In genomic region chr15:89195261-89195681, GRCm38 (mm10) we compare ENCODE assay signal across 8 mouse cellular contexts. TPM values are rescaled to one million over a fixed set of nuclear protein-coding genes. Genes with fewer than 3 reads are reported as not detected.
DNase-seq lines count a peak whose midpoint lies in the region; ATAC-seq lines count a peak whose summit lies in the region.

No protein-coding gene starts in this region.

- H3K4me3 ChIP-seq in lung, embryonic 15.5 days: peak overlapping the region; percentile 90
- H3K4me3 ChIP-seq in hindbrain, embryonic 15.5 days: peak overlapping the region; percentile 94
- peak overlapping the region; percentile 91 for H3K4me3 ChIP-seq in midbrain, embryonic 13.5 days (replicated peaks)

- peak overlapping the region; percentile 97 for H3K9ac ChIP-seq in lung, embryonic 15.5 days
- peak overlapping the region; percentile 99 for H3K9ac ChIP-seq in hindbrain, embryonic 15.5 days
- peak overlapping the region; percentile 99 for H3K9ac ChIP-seq in midbrain, embryonic 13.5 days (replicated peaks)

- 42% methylated on average over 6 of the region's 6 CpGs for WGBS in lung, embryonic 15.5 days
- 20% methylated on average over 6 of the region's 6 CpGs for WGBS in hindbrain, embryonic 15.5 days
- 20% methylated on average over 6 of the region's 6 CpGs for WGBS in midbrain, embryonic 13.5 days

- peak overlapping the region; percentile 98 for H3K27ac ChIP-seq in lung, embryonic 15.5 days
- peak overlapping the region; percentile 99 for H3K27ac ChIP-seq in hindbrain, embryonic 15.5 days (replicated peaks)
- H3K27ac ChIP-seq in midbrain, embryonic 13.5 days: peak overlapping the region; percentile 99

- H3K4me1 ChIP-seq in lung, embryonic 15.5 days: peaks cover 16% of the 10 kb centered on the region
- peaks cover 21% of the 10 kb centered on the region for H3K4me1 ChIP-seq in hindbrain, embryonic 15.5 days (replicated peaks)
- peaks cover 18% of the 10 kb centered on the region for H3K4me1 ChIP-seq in midbrain, embryonic 13.5 days (replicated peaks)

- H3K27me3 ChIP-seq in lung, embryonic 15.5 days: no peaks in the 10 kb centered on the region
- no peaks in the 10 kb centered on the region for H3K27me3 ChIP-seq in hindbrain, embryonic 15.5 days
- no peaks in the 10 kb centered on the region for H3K27me3 ChIP-seq in midbrain, embryonic 13.5 days

- H3K9me3 ChIP-seq in lung, embryonic 15.5 days: no peaks in the 10 kb centered on the region
- H3K9me3 ChIP-seq in hindbrain, embryonic 15.5 days: no peaks in the 10 kb centered on the region
- H3K9me3 ChIP-seq in midbrain, embryonic 13.5 days: no peaks in the 10 kb centered on the region

- DNase-seq in lung, adult 18-20 months: no peak
- peak; percentile 77 for DNase-seq in embryo, embryonic 11 days
- no peak for DNase-seq in layer of hippocampus, postnatal 25 days (ENCODE audit: extremely low spot score in 1 of 2, low spot score in 1 of 2)
- no peak for DNase-seq in adrenal gland, adult 18-20 months (ENCODE audit: low spot score in 2 of 2)
- no peak for DNase-seq in urinary bladder, postnatal 25 days (ENCODE audit: low spot score)

- no peak; the same call in 1 of the 2 replicates for ATAC-seq in lung, embryonic 15.5 days (ENCODE audit: borderline replicate concordance, extremely low read depth, low FRiP score, low TSS enrichment)
- ATAC-seq in hindbrain, embryonic 15.5 days (ENCODE audit: low FRiP score, low read depth): no peak
- ATAC-seq in midbrain, embryonic 13.5 days: no peak

- no peaks in the 10 kb centered on the region for H3K36me3 ChIP-seq in lung, embryonic 15.5 days
- 0 out of 2 replicates have a peak, but pooled peaks cover 2% of the 10 kb centered on the region for H3K36me3 ChIP-seq in hindbrain, embryonic 15.5 days
- H3K36me3 ChIP-seq in midbrain, embryonic 13.5 days: peaks cover 22% of the 10 kb centered on the region

- H3K4me2 ChIP-seq in lung, embryonic 15.5 days: peak overlapping the region; percentile 78
- H3K4me2 ChIP-seq in hindbrain, embryonic 15.5 days: peak overlapping the region; percentile 72
- peak overlapping the region; percentile 72 for H3K4me2 ChIP-seq in midbrain, embryonic 13.5 days (replicated peaks)

RNA-seq across cellular contexts. Expression of gene Dennd6b, which starts 1.0 kb away (rescaled TPM):
- polyA plus RNA-seq in lung, embryonic 15.5 days (2015; fragmentation: Nextera tagmentation; extraction: Ambion mirVana): 11.0 and 11.8 TPM in 2 replicates
- polyA plus RNA-seq in hindbrain, embryonic 15.5 days (2015; fragmentation: Nextera tagmentation; extraction: Ambion mirVana): 80.4 and 93.7 TPM in 2 replicates
- 84.0 and 85.3 TPM in 2 replicates for polyA plus RNA-seq in midbrain, embryonic 13.5 days (2015; fragmentation: Nextera tagmentation; extraction: Ambion mirVana)
- 10 to 100 TPM; 33.3 to 42.0 TPM for total RNA-seq in layer of hippocampus, postnatal 25 days (2021)
- total RNA-seq in adrenal gland, adult 18-20 months (2021): 1 to 10 TPM; 5.2 to 5.4 TPM

RNA-seq across cellular contexts. Expression of gene Plxnb2, which starts 14.7 kb away (rescaled TPM):
- 123 and 128 TPM in 2 replicates for polyA plus RNA-seq in lung, embryonic 15.5 days (2015; fragmentation: Nextera tagmentation; extraction: Ambion mirVana)
- 90.7 and 105 TPM in 2 replicates for polyA plus RNA-seq in hindbrain, embryonic 15.5 days (2015; fragmentation: Nextera tagmentation; extraction: Ambion mirVana)
- polyA plus RNA-seq in midbrain, embryonic 13.5 days (2015; fragmentation: Nextera tagmentation; extraction: Ambion mirVana): 102 and 115 TPM in 2 replicates
- total RNA-seq in layer of hippocampus, postnatal 25 days (2021): 10 to 100 TPM; 50.0 to 56.5 TPM
- total RNA-seq in adrenal gland, adult 18-20 months (2021): 100 to 1,000 TPM in 1 of 2 experiments, 10 to 100 TPM in 1; 84.0 to 113 TPM

RNA-seq across cellular contexts. Expression of gene Ppp6r2, which starts 16.1 kb away (rescaled TPM):
- 24.5 and 28.5 TPM in 2 replicates for polyA plus RNA-seq in lung, embryonic 15.5 days (2015; fragmentation: Nextera tagmentation; extraction: Ambion mirVana)
- 71.3 and 73.4 TPM in 2 replicates for polyA plus RNA-seq in hindbrain, embryonic 15.5 days (2015; fragmentation: Nextera tagmentation; extraction: Ambion mirVana)
- 75.7 and 86.6 TPM in 2 replicates for polyA plus RNA-seq in midbrain, embryonic 13.5 days (2015; fragmentation: Nextera tagmentation; extraction: Ambion mirVana)
- 100 to 1,000 TPM; 164 to 166 TPM for total RNA-seq in layer of hippocampus, postnatal 25 days (2021)
- total RNA-seq in adrenal gland, adult 18-20 months (2021): 10 to 100 TPM; 46.6 to 48.3 TPM

RNA-seq across cellular contexts. Expression of gene Mapk11, which starts 45.8 kb away (rescaled TPM):
- polyA plus RNA-seq in lung, embryonic 15.5 days (2015; fragmentation: Nextera tagmentation; extraction: Ambion mirVana): 10.0 and 12.6 TPM in 2 replicates
- polyA plus RNA-seq in hindbrain, embryonic 15.5 days (2015; fragmentation: Nextera tagmentation; extraction: Ambion mirVana): 27.3 and 28.3 TPM in 2 replicates
- polyA plus RNA-seq in midbrain, embryonic 13.5 days (2015; fragmentation: Nextera tagmentation; extraction: Ambion mirVana): 39.8 and 44.2 TPM in 2 replicates
- 10 to 100 TPM; 20.3 to 24.8 TPM for total RNA-seq in layer of hippocampus, postnatal 25 days (2021)
- 1 to 10 TPM; 3.7 to 3.8 TPM for total RNA-seq in adrenal gland, adult 18-20 months (2021)

RNA-seq across cellular contexts. Expression of gene Mapk12, which starts 54.8 kb away (rescaled TPM):
- 12.5 and 13.4 TPM in 2 replicates for polyA plus RNA-seq in lung, embryonic 15.5 days (2015; fragmentation: Nextera tagmentation; extraction: Ambion mirVana)
- polyA plus RNA-seq in hindbrain, embryonic 15.5 days (2015; fragmentation: Nextera tagmentation; extraction: Ambion mirVana): 4.2 and 4.6 TPM in 2 replicates
- polyA plus RNA-seq in midbrain, embryonic 13.5 days (2015; fragmentation: Nextera tagmentation; extraction: Ambion mirVana): 8.2 TPM in 2 replicates
- total RNA-seq in layer of hippocampus, postnatal 25 days (2021): 1 to 10 TPM; 2.7 to 5.1 TPM
- total RNA-seq in adrenal gland, adult 18-20 months (2021): 1 to 10 TPM; 8.4 to 9.6 TPM
